Mouse (Mus musculus): ENCODE results near the gene Fam117a.

GRCm38 (mm10) chr11:95333209-95333608, 3.6 kb upstream of the Fam117a start:
- TF ChIP-seq EP300 (optimal IDR thresholded peaks at IDR 0.05), result no peak
- TF ChIP-seq CTCF (IDR thresholded peaks at IDR 0.05; ENCODE audit: low read depth), result no peak
